Mouse (Mus musculus) stomach, embryonic 14.5 days (tissue): Measurements from ENCODE around the gene Ankdd1b. TPM values are rescaled to one million over a fixed set of nuclear protein-coding genes. Genes with fewer than 3 reads are reported as not detected.

Source experiments
- ATAC-seq: fragments of 200-750 bp; cut with Nextera tagmentation; 2 replicates; pipeline ENCODE4 v1.8.0; 2017; ENCODE audit warnings: low read depth, moderate TSS enrichment; ENCODE audit not compliant: insufficient number of reproducible peaks, insufficient read depth, low FRiP score
- H3K27ac ChIP-seq: fragments of 300-500 bp; sonication (generic); 2 replicates; pipeline ENCODE4 v1.5.1; 2014; ENCODE audit warnings: mild to moderate bottlenecking, low read length, moderate library complexity, mixed read lengths
- H3K27me3 ChIP-seq: fragments of 300-500 bp; sonication (generic); 2 replicates; pipeline ENCODE4 v1.6.1; 2014; ENCODE audit warnings: low read length, control low read depth, mixed read lengths; ENCODE audit not compliant: control insufficient read depth, insufficient read depth
- H3K36me3 ChIP-seq: fragments of 300-500 bp; sonication (generic); 2 replicates; pipeline ENCODE4 v1.6.1; 2014; ENCODE audit warnings: mild to moderate bottlenecking, control low read depth, low read length, moderate library complexity, mixed read lengths; ENCODE audit not compliant: control insufficient read depth, insufficient read depth
- H3K4me1 ChIP-seq: fragments of 300-500 bp; sonication (generic); 2 replicates; pipeline ENCODE4 v1.6.1; 2014; ENCODE audit warnings: low read length, control low read depth, mixed read lengths; ENCODE audit not compliant: control insufficient read depth, insufficient read depth
- H3K4me2 ChIP-seq: fragments of 300-500 bp; sonication (generic); replicated peaks from 2 replicates; pipeline ENCODE4 v1.6.1; 2014; ENCODE audit warnings: low read depth, low read length, control low read depth
- H3K4me3 ChIP-seq: fragments of 300-500 bp; sonication (generic); 2 replicates; pipeline ENCODE4 v1.5.1; 2014; ENCODE audit warnings: low read depth, low read length, control low read depth
- H3K9ac ChIP-seq: fragments of 300-500 bp; sonication (generic); replicated peaks from 2 replicates; pipeline ENCODE4 v1.6.1; 2014; ENCODE audit warnings: low read depth, mild to moderate bottlenecking, control low read depth, low read length, moderate library complexity, mixed read lengths
- H3K9me3 ChIP-seq: fragments of 300-500 bp; sonication (generic); 2 replicates; pipeline ENCODE4 v1.6.1; 2016; ENCODE audit warnings: low read depth, low read length, control low read depth; ENCODE audit not compliant: control insufficient read depth
- WGBS: fragments of 180-500 bp; shearing (Covaris S2); extraction: QIAGEN DNeasy Blood & Tissue Kit; methylation state at CpG from one replicate; pipeline ENCODE4 v1.1.7; 2014; 5-methylcytosine and 5-hydroxymethylcytosine counted together
- polyA plus RNA-seq: library from polyadenylated mRNA; unstranded; fragments of >200 nt; fragmentation: Nextera tagmentation; extraction: Ambion mirVana; gene quantifications from 2 replicates; pipeline ENCODE4 v1.2.1, GENCODE M21; 2014

Ankdd1b gene
- polyA plus RNA-seq = 0.15 and 0.33 TPM in 2 replicates

DNA sequence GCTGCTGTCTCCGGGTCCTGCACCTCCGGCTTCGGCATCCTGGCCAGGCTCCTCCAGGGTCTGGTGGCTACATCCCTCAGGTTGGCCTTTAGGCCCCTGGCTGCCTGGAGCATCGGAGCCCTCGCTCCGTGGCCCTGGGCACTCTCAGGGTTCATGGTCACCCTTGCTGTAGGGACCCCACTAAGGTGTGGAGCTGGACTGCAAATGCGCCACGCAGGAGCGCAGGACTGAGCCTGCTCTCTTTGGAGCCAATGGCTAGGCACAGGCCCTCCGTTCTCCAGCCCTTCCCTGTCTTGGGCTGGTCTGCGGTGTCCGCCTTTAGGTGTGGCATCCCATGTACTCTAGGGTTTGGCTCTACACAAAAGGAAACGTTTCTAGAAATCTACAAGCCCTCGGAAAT is at the start of gene Ankdd1b:
TSS of gene Ankdd1b (minus strand) at position 242 of the 400 bp plus-strand sequence.
- no peak for ATAC-seq
- Histone ChIP-seq H3K27me3 (no peaks in the 10 kb centered on the region), H3K9ac (no peak within 1 kb of the TSS), H3K27ac (0 out of 2 replicates have a peak within 1 kb of the TSS, but pooled peaks have one; percentile 28), H3K36me3 (no peaks in the 10 kb centered on the region), H3K4me3 (no peak within 1 kb of the TSS), H3K4me2 (no peak within 1 kb of the TSS), H3K9me3 (no peaks in the 10 kb centered on the region), H3K4me1 (no peaks in the 10 kb centered on the region)
- 80% methylated on average over 14 of the region's 14 CpGs for WGBS

DNA sequence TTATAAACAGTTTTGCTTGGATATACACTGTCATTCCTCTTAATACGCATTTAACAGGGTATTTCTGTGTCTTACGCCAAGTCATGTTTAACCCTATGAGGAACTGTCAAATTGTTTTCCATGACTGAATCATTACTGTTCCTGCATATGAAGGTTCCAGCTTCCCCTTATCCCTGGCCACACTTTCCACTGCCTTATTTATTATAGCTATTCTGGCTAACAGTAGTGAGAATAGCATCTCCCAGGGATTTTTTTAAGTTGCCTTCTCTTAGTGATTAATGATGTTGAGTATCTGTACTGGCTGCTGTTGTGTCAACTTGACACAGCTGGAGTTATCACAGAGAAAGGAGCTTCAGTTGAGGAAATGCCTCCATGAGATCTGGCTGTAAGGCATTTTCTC is 46.3 kb upstream of the Ankdd1b start:
- no peak overlapping the region for H3K9ac ChIP-seq
- WGBS = 56% methylated on average over 2 of the region's 2 CpGs
- ATAC-seq = no peak

DNA sequence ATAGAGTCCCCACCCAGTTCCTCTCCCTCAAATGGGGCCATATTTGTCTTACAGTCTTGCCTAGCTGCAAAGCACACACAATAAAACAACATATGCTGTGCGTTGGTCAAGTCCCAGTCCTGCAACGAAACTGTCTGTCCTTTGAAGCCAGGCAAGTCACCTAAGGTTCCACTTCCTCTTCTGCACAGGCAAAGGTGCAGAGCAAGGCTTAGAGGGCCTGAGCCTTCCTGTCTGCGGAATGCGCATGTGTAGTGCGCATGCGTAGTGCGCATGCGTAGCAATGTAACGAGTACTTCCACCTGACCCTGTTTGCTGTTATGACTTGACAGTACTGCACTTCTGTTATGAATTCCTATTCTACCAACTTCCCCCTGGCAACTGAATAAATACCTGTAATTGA is 45.3 kb upstream of the Ankdd1b start:
- Histone ChIP-seq H3K9ac (no peak overlapping the region), H3K4me1 (peaks cover 8% of the 10 kb centered on the region; the same call in 1 of the 2 replicates), H3K27ac (no peak overlapping the region), H3K4me2 (no peak overlapping the region), H3K27me3 (no peaks in the 10 kb centered on the region), H3K4me3 (no peak overlapping the region), H3K36me3 (no peaks in the 10 kb centered on the region), H3K9me3 (no peaks in the 10 kb centered on the region)
- WGBS = 94% methylated on average over 9 of the region's 9 CpGs
- ATAC-seq = no peak

More for the DNA sequence above, 46.3 kb upstream of the Ankdd1b start:
- H3K4me1 ChIP-seq = peaks cover 3% of the 10 kb centered on the region; the same call in 1 of the 2 replicates
- no peak overlapping the region for H3K27ac ChIP-seq
- no peak overlapping the region for H3K4me2 ChIP-seq
- H3K36me3 ChIP-seq = no peaks in the 10 kb centered on the region
- no peak overlapping the region for H3K4me3 ChIP-seq
- no peaks in the 10 kb centered on the region for H3K9me3 ChIP-seq
- H3K27me3 ChIP-seq = no peaks in the 10 kb centered on the region

DNA sequence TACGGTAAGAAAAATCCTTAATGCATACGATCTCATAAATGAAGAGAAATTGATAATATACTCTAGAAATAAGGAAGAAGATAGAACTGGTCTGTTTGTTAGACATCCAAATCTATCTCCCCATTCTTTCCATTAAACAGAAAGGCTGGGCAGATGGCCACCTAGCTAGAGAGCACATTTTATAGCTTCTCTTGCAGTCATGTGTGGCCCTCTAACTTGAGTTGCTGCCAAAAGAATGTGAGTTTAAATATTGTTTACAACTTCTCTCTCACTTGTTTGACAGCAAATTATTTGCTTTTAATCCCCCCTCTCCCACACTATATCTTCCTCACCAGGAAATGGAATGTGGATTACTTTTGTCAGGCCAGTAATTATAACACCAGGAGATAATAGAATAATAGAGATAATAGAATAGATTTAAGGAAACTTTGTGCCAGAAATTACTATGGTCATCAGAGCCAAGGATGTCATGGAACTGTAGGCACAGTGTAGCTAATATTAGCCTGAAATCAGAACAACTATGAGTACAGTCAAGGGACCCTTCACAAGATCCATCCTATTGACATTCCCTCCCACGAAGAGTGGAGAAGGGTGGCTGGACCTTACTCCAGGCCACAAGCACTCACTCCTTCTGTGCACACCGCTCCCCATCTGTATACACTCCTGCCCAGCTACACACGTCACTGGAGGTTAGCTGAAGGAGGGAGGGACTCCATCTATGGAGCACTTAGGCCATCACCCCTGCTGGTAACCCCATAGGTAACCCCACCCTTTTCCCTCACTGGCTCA is 43.4 kb upstream of the Ankdd1b start:
- H3K27ac ChIP-seq = no peak overlapping the region
- no peak overlapping the region for H3K4me3 ChIP-seq
- H3K9ac ChIP-seq = no peak overlapping the region
- H3K4me2 ChIP-seq = no peak overlapping the region
- ATAC-seq = no peak
- peaks cover 8% of the 10 kb centered on the region; the same call in 1 of the 2 replicates for H3K4me1 ChIP-seq
- no peaks in the 10 kb centered on the region for H3K9me3 ChIP-seq
- 57% methylated on average over 5 of the region's 5 CpGs for WGBS
- no peaks in the 10 kb centered on the region for H3K27me3 ChIP-seq
- H3K36me3 ChIP-seq = no peaks in the 10 kb centered on the region

DNA sequence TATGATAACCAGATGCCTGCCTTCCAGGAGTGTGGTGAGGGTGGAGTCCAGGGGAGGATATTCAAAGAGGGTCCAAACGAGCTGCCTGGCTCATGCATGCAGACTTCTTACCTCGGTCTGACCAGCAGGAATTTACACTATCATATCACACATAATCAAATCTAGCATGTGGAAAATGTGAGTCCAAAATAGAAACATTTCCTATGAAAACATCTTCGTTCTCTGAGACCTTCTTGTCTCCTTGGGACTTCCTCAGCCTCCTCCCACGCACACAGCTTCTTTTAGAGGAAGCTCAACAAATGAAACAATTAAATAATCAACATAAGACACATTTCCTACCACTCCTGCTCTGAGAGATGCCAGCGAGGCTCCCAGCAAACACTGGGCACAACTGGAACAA is 40.9 kb upstream of the Ankdd1b start:
- H3K9ac ChIP-seq = no peak overlapping the region
- H3K9me3 ChIP-seq = no peaks in the 10 kb centered on the region
- 56% methylated on average over 5 of the region's 5 CpGs for WGBS
- H3K27ac ChIP-seq = no peak overlapping the region; the same call in 1 of the 2 replicates
- no peaks in the 10 kb centered on the region; the same call in 1 of the 2 replicates for H3K36me3 ChIP-seq
- H3K4me1 ChIP-seq = peaks cover 8% of the 10 kb centered on the region; the same call in 1 of the 2 replicates
- H3K4me3 ChIP-seq = no peak overlapping the region
- ATAC-seq = no peak
- no peak overlapping the region for H3K4me2 ChIP-seq
- H3K27me3 ChIP-seq = no peaks in the 10 kb centered on the region

DNA sequence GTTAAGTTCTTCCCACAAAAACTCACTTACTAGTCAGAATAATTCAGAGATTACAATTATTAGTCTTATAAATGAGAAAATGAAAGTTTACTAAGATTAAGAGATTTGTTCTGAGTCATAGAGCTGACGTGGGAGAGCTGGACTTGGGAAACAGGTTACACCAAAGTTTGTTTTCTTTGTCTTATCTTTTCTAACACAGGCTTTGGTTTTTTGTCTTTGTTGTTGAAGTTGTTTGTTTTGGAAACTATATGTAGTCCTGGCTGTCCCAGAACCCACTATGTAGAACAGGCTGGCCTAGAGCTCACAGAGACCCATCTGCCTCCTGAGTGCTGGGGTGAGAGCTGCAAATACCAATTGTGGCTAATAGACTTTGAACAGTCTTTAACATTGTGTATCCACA is 40.3 kb upstream of the Ankdd1b start:
- 68% methylated on average over 1 of the region's 1 CpGs for WGBS
- no peak overlapping the region for H3K4me3 ChIP-seq
- H3K4me2 ChIP-seq = no peak overlapping the region
- no peak for ATAC-seq
- no peak overlapping the region for H3K9ac ChIP-seq
- H3K27me3 ChIP-seq = no peaks in the 10 kb centered on the region
- H3K9me3 ChIP-seq = no peaks in the 10 kb centered on the region
- no peaks in the 10 kb centered on the region; the same call in 1 of the 2 replicates for H3K36me3 ChIP-seq
- H3K27ac ChIP-seq = no peak overlapping the region
- H3K4me1 ChIP-seq = peaks cover 8% of the 10 kb centered on the region; the same call in 1 of the 2 replicates

DNA sequence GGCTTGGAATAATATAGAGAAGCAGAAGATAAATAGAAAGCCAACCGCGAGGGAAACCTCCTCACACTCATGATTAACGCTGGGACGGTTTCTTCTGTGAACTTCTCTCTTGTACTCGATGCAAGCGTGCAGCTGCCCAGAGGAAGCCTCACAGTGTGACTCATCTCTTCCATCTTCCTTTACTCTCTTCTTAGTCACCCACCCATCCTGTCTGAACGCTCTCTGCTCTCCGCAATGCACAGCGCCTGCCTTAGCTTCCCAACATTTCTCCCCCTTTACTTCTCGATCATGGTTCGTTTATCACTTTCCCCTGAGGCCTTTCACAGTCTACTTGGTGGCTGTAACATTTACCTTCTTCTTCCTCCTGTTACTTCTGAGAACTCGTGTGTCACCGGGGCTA is 39.6 kb upstream of the Ankdd1b start:
- Histone ChIP-seq H3K9ac (no peak overlapping the region), H3K4me3 (no peak overlapping the region), H3K36me3 (no peaks in the 10 kb centered on the region; the same call in 1 of the 2 replicates), H3K9me3 (no peaks in the 10 kb centered on the region), H3K27me3 (no peaks in the 10 kb centered on the region), H3K4me2 (no peak overlapping the region), H3K4me1 (peaks cover 8% of the 10 kb centered on the region; the same call in 1 of the 2 replicates), H3K27ac (no peak overlapping the region)
- ATAC-seq = no peak
- WGBS = 67% methylated on average over 13 of the region's 13 CpGs

DNA sequence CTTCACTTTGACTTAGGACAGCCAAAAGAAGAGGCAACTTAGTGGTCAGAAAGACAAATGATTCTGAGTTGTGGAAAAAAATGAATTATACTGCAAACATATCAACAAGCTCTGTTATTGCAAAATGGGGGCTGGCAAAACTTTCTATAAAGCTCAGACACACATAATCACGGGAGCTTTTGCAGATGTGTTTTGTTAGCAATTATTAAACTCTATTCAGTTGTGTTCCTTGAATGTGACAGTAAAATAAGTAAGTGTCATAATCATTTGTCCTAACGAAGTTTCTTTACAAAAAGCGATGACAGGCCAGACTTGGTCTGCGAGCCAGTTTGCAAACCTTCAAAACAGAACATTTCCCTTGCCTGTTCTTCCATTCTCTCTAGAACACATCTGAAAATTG is 36.5 kb upstream of the Ankdd1b start:
- no peaks in the 10 kb centered on the region for H3K9me3 ChIP-seq
- no peaks in the 10 kb centered on the region; the same call in 1 of the 2 replicates for H3K36me3 ChIP-seq
- WGBS = 83% methylated on average over 4 of the region's 4 CpGs
- no peak overlapping the region for H3K4me3 ChIP-seq
- no peak overlapping the region for H3K27ac ChIP-seq
- no peak overlapping the region for H3K9ac ChIP-seq
- ATAC-seq = no peak
- no peak overlapping the region for H3K4me2 ChIP-seq
- no peaks in the 10 kb centered on the region for H3K27me3 ChIP-seq
- H3K4me1 ChIP-seq = peaks cover 5% of the 10 kb centered on the region; the same call in 1 of the 2 replicates
